Mouse (Mus musculus): ENCODE results near the gene Slc7a11.

The Slc7a11 gene

DNA sequence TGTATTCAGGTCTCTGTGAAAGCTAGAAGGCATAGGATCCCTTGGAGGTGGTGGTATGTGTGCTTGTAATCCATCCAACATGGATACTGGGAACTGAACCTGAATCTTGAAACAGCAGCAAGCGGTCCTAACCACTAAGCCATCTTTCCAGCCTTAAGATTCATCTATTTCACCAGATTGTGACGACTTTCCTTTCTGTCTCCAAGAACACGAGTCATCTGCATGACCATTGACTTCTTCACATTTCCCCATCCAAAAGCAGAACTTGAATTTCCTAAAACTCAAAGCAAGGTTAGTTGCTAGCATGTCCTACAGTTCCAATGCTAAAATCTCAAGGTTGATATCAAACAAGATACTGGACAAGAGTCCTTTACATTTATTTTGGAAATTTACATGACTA, 37.5 kb downstream of the Slc7a11 start:
- DNase-seq (ENCODE audit: low spot score in 2 of 2): no peak

GRCm38 (mm10) chr3:50388786-50389185, 54.6 kb downstream of the Slc7a11 start:
- no peak for DNase-seq (ENCODE audit: low spot score in 2 of 2)

GRCm38 (mm10) chr3:50388288-50388687, 55.1 kb downstream of the Slc7a11 start:
- DNase-seq (ENCODE audit: low spot score in 2 of 2): no peak

GRCm38 (mm10) chr3:50387280-50387679, 56.1 kb downstream of the Slc7a11 start:
- DNase-seq (ENCODE audit: low spot score in 2 of 2): no peak

- DNase-seq (ENCODE audit: low spot score in 2 of 2): no peak
Measured at GRCm38 (mm10) chr3:50386561-50387221, 56.7 kb downstream of the Slc7a11 start.

GRCm38 (mm10) chr3:50386066-50386465, 57.3 kb downstream of the Slc7a11 start:
- DNase-seq (ENCODE audit: low spot score in 2 of 2): no peak

DNA sequence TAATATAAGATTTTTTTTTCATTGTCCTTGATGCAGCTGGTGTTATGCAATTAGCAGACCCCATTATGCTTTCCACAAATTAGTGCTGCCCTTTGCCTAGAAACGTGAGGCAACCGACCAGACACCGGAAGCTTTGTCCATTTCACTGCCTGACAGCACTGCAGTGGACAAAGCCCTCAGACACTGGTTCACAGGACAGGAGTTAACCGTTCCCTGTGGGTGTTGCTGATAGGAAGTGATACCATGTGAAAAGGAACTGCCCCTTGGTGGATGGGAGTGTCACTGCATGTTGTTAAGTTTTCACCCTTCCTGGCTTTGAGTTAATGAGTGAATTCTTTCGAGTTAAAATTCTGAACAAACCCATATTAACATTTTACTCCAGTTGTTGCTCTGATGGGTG, 60.7 kb downstream of the Slc7a11 start:
- no peak for DNase-seq (ENCODE audit: low spot score in 2 of 2)

- no peak for DNase-seq (ENCODE audit: low spot score in 2 of 2)
Measured at GRCm38 (mm10) chr3:50381861-50382693, 61.3 kb downstream of the Slc7a11 start.

GRCm38 (mm10) chr3:50381160-50381860, 62.1 kb downstream of the Slc7a11 start:
- DNase-seq (ENCODE audit: low spot score in 2 of 2): peak; percentile 74 to 76

DNA sequence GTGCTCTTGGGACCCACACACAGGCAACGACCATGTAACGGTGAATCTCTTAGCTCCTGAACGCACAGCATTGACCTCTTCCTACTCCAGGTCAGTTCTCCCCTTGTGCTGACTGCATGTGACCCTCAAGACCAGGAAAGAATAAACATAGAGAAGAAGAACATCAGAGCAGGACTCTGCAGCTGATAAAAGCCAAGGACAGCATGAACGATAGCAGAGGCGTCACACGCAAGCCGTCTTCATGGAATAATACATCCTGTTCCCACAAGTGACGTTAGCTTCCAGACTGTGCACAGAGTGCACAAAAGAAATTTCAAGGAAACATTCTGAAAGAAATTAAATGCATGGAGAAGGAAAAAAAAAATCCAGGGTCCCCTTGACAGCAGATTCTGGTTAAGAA, 63.5 kb downstream of the Slc7a11 start:
- DNase-seq (ENCODE audit: low spot score in 2 of 2): no peak

DNA sequence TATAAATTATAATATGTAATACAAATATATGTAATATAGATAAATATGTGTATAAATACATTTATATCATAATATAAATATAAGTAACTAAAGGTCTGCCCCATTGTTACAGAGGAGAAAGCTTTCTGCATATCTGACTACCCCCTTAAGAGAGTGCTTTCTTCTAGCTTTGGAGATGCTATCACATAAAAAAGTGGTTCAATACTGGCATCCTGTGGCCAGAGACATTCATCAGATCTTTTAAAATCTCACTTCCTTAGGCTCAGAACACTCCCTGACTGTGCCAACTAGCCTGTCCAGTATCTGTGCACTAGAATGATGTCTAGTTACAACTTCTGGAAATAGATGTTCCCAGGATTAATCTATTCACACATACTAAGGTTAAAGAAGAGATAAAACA, 67.9 kb downstream of the Slc7a11 start:
- DNase-seq (ENCODE audit: low spot score in 2 of 2): no peak

DNA sequence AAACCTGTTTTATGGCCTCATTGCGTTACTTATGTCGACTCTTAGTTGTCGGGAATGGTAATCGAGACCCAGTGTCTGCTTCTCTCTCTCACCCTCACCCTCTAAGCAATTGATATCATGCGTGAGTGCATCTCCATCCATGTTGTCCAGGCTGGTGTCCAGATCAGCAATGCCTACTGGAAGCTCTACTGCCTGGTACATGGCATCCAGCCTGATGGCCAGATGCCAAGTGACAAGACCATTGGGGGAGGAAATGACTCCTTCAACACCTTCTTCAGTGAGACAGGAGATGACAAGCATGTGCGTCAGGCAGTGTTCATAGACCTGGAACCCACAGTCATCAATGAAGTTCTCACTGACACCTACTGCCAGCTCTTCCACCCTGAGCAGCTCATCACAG, 73.6 kb downstream of the Slc7a11 start:
- DNase-seq (ENCODE audit: low spot score in 2 of 2): no peak

- DNase-seq (ENCODE audit: low spot score in 2 of 2): no peak
Measured at GRCm38 (mm10) chr3:50367175-50367574, 76.2 kb downstream of the Slc7a11 start.

GRCm38 (mm10) chr3:50363659-50364058, 79.8 kb downstream of the Slc7a11 start:
- no peak for DNase-seq (ENCODE audit: low spot score in 2 of 2)

- DNase-seq (ENCODE audit: low spot score in 2 of 2): no peak
Measured at GRCm38 (mm10) chr3:50347081-50347480, 96.3 kb downstream of the Slc7a11 start.

- DNase-seq (ENCODE audit: low spot score in 2 of 2): no peak
Measured at GRCm38 (mm10) chr3:50344411-50344810, 99.0 kb downstream of the Slc7a11 start.

DNA sequence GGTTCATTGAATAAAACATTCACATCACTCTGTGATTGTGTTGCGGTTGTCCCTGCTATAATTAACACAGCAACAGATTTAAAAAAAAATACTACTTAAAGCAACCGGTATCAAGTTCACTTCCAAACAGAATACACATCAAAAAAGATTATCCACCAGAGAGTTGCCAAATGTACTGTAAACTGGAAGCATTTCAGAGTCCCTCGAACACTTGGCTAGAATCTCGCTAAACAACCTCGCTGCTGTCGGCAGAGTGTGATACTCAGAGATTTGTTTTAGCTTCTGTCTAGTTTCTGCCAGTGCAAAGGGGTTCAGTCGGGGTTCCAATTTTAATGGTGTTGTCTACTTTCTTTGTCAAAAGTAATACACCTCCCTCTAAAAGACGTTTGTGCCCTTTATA, 118.9 kb downstream of the Slc7a11 start:
- DNase-seq (ENCODE audit: low spot score in 2 of 2): no peak

DNA sequence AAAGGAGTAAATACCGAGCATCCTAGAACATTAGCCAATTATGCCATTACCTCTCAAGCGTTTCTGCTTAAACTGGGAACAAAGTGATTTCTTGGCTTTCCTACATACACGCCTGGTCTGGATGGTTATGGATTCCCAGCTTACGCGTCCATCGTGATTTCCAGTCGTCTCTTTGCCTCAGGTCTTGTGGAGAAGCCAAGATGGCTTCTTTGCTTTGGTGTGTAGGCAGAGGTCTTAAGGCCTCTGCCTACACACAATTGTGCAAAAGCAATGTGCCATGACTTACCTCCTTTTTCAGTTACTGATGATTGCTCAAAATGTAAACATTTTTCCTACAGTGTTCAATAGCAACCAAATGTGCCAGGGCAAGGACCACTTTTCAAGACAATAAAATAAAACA, 119.5 kb downstream of the Slc7a11 start:
- DNase-seq (ENCODE audit: low spot score in 2 of 2): no peak

- DNase-seq (ENCODE audit: low spot score in 2 of 2): no peak
Measured at GRCm38 (mm10) chr3:50320862-50321261, 122.6 kb downstream of the Slc7a11 start.

GRCm38 (mm10) chr3:50318074-50318473, 125.3 kb downstream of the Slc7a11 start:
- no peak for DNase-seq (ENCODE audit: low spot score in 2 of 2)

- DNase-seq (ENCODE audit: low spot score in 2 of 2): no peak
Measured at GRCm38 (mm10) chr3:50313816-50314215, 129.6 kb downstream of the Slc7a11 start.
